Mouse (Mus musculus) embryonic facial prominence, embryonic 14.5 days (tissue): Measurements from ENCODE around the gene Oxa1l. TPM values are rescaled to one million over a fixed set of nuclear protein-coding genes. Genes with fewer than 3 reads are reported as not detected.
"Not testable (repeated sequence)": the region's sequence is repeated elsewhere in the genome, so short reads cannot be mapped to it uniquely, and the experiment has no call there.

Experiments used
- ATAC-seq: fragments of 200-750 bp; cut with Nextera tagmentation; 2 replicates; pipeline ENCODE4 v1.8.0; 2017; ENCODE audit warnings: low read depth, moderate number of reproducible peaks, moderate TSS enrichment
- DNase-seq: peaks from one replicate; pipeline ENCODE4 v3.0.0-alpha.2; 2015; ENCODE audit warnings: low spot score
- H3K27ac ChIP-seq: fragments of 300-500 bp; sonication (generic); replicated peaks from 2 replicates; pipeline ENCODE4 v1.5.1; 2014; ENCODE audit warnings: low read depth, mild to moderate bottlenecking, low read length, moderate library complexity
- H3K27me3 ChIP-seq: fragments of 300-500 bp; sonication (generic); replicated peaks from 2 replicates; pipeline ENCODE4 v1.6.1; 2014; ENCODE audit warnings: low read length; ENCODE audit not compliant: control insufficient read depth, insufficient read depth
- H3K36me3 ChIP-seq: fragments of 300-500 bp; sonication (generic); 2 replicates; pipeline ENCODE4 v1.6.1; 2014; ENCODE audit warnings: low read length, mixed read lengths; ENCODE audit not compliant: control insufficient read depth, insufficient read depth
- H3K4me1 ChIP-seq: fragments of 300-500 bp; sonication (generic); 2 replicates; pipeline ENCODE4 v1.6.1; 2014; ENCODE audit warnings: antibody characterized with exemption, low read length; ENCODE audit not compliant: control insufficient read depth, insufficient read depth
- H3K4me2 ChIP-seq: fragments of 300-500 bp; sonication (generic); 2 replicates; pipeline ENCODE4 v1.6.1; 2014; ENCODE audit warnings: low read depth, mild to moderate bottlenecking, low read length, moderate library complexity, mixed read lengths
- H3K4me3 ChIP-seq: fragments of 300-500 bp; sonication (generic); 2 replicates; pipeline ENCODE4 v1.5.1; 2014; ENCODE audit warnings: low read depth, mild to moderate bottlenecking, low read length
- H3K9ac ChIP-seq: fragments of 300-500 bp; sonication (generic); 2 replicates; pipeline ENCODE4 v1.6.1; 2014; ENCODE audit warnings: low read depth, mild to moderate bottlenecking, low read length, moderate library complexity, mixed read lengths
- H3K9me3 ChIP-seq: fragments of 300-500 bp; sonication (generic); 2 replicates; pipeline ENCODE4 v1.6.1; 2016; ENCODE audit warnings: low read length; ENCODE audit not compliant: control insufficient read depth
- WGBS: fragments of 180-500 bp; shearing (Covaris S2); extraction: QIAGEN DNeasy Blood & Tissue Kit; methylation state at CpG from one replicate; pipeline ENCODE4 v1.1.7; 2014; 5-methylcytosine and 5-hydroxymethylcytosine counted together
- polyA plus RNA-seq: library from polyadenylated mRNA; unstranded; fragments of >200 nt; fragmentation: Nextera tagmentation; extraction: Ambion mirVana; gene quantifications from 2 replicates; pipeline ENCODE4 v1.2.1, GENCODE M21; 2014

Gene Oxa1l
- polyA plus RNA-seq, 1 experiment from 2014 or later, result 47.0 TPM

GRCm38 (mm10) chr14:54333452-54334189, 27.0 kb upstream of the Oxa1l start:
- no peak for ATAC-seq

GRCm38 (mm10) chr14:54340836-54341235, 19.8 kb upstream of the Oxa1l start:
- no peaks in the 10 kb centered on the region for H3K36me3 ChIP-seq
- H3K9ac ChIP-seq, result no peak overlapping the region
- H3K4me2 ChIP-seq, result no peak overlapping the region
- ATAC-seq (no peak), DNase-seq (no peak)
- no peaks in the 10 kb centered on the region for H3K27me3 ChIP-seq
- 56% methylated on average over 7 of the region's 7 CpGs for WGBS
- no peaks in the 10 kb centered on the region for H3K4me1 ChIP-seq
- no peak overlapping the region for H3K4me3 ChIP-seq
- no peaks in the 10 kb centered on the region for H3K9me3 ChIP-seq
- H3K27ac ChIP-seq, result no peak overlapping the region

More at GRCm38 (mm10) chr14:54333452-54334189, 27.0 kb upstream of the Oxa1l start:
- Histone ChIP-seq H3K27ac (no peak overlapping the region), H3K4me1 (no peaks in the 10 kb centered on the region), H3K4me3 (no peak overlapping the region), H3K9ac (no peak overlapping the region), H3K4me2 (no peak overlapping the region), H3K27me3 (no peaks in the 10 kb centered on the region), H3K9me3 (no peaks in the 10 kb centered on the region), H3K36me3 (no peaks in the 10 kb centered on the region)
- 71% methylated on average over 8 of the region's 8 CpGs for WGBS
- no peak for DNase-seq

GRCm38 (mm10) chr14:54341807-54342206, 18.8 kb upstream of the Oxa1l start:
- H3K4me2 ChIP-seq, H3K4me3 ChIP-seq, H3K36me3 ChIP-seq, H3K27ac ChIP-seq, ATAC-seq, DNase-seq, H3K9me3 ChIP-seq, H3K9ac ChIP-seq, H3K4me1 ChIP-seq, H3K27me3 ChIP-seq: not testable (repeated sequence)
- WGBS, result 30% methylated on average over 2 of the region's 2 CpGs

- 93% methylated on average over 16 of the region's 16 CpGs for WGBS
- not testable (repeated sequence) for ATAC-seq, H3K4me2 ChIP-seq, H3K4me3 ChIP-seq, H3K9me3 ChIP-seq, H3K9ac ChIP-seq, H3K27me3 ChIP-seq, H3K27ac ChIP-seq, H3K4me1 ChIP-seq, DNase-seq, H3K36me3 ChIP-seq
Observed at GRCm38 (mm10) chr14:54350773-54351541, 9.7 kb upstream of the Oxa1l start.

- no peaks in the 10 kb centered on the region for H3K4me1 ChIP-seq
- DNase-seq (no peak), ATAC-seq (no peak)
- H3K36me3 ChIP-seq, result no peaks in the 10 kb centered on the region
- H3K4me3 ChIP-seq, result no peak overlapping the region
- peaks cover 6% of the 10 kb centered on the region; the same call in 1 of the 2 replicates for H3K9me3 ChIP-seq
- H3K27ac ChIP-seq, result no peak overlapping the region
- no peaks in the 10 kb centered on the region for H3K27me3 ChIP-seq
- 90% methylated on average over 8 of the region's 8 CpGs for WGBS
- no peak overlapping the region for H3K4me2 ChIP-seq
- no peak overlapping the region for H3K9ac ChIP-seq
Observed at GRCm38 (mm10) chr14:54352314-54352713, 8.3 kb upstream of the Oxa1l start.

- DNase-seq (no peak), ATAC-seq (no peak)
- Histone ChIP-seq H3K9ac (no peak overlapping the region), H3K4me3 (no peak overlapping the region), H3K4me1 (no peaks in the 10 kb centered on the region), H3K27ac (no peak overlapping the region), H3K9me3 (peaks cover 6% of the 10 kb centered on the region; the same call in 1 of the 2 replicates), H3K36me3 (no peaks in the 10 kb centered on the region), H3K27me3 (no peaks in the 10 kb centered on the region), H3K4me2 (no peak overlapping the region)
- WGBS, result 57% methylated on average over 1 of the region's 1 CpGs
Observed at GRCm38 (mm10) chr14:54354406-54354805, 6.2 kb upstream of the Oxa1l start.

- ATAC-seq (no peak), DNase-seq (no peak)
- peaks cover 6% of the 10 kb centered on the region for H3K4me1 ChIP-seq
- no peak overlapping the region for H3K4me2 ChIP-seq
- H3K27ac ChIP-seq, result no peak overlapping the region
- H3K9ac ChIP-seq, result no peak overlapping the region
- H3K4me3 ChIP-seq, result no peak overlapping the region
- no peaks in the 10 kb centered on the region for H3K27me3 ChIP-seq
- WGBS, result 97% methylated on average over 8 of the region's 8 CpGs
- H3K9me3 ChIP-seq, result no peaks in the 10 kb centered on the region
- H3K36me3 ChIP-seq, result peaks cover 46% of the 10 kb centered on the region
Observed at GRCm38 (mm10) chr14:54363156-54363555, 2.5 kb downstream of the Oxa1l start.

GRCm38 (mm10) chr14:54365026-54365645, 4.5 kb downstream of the Oxa1l start:
- Histone ChIP-seq H3K27ac (no peak overlapping the region), H3K27me3 (no peaks in the 10 kb centered on the region), H3K9ac (no peak overlapping the region), H3K9me3 (no peaks in the 10 kb centered on the region), H3K36me3 (peaks cover 66% of the 10 kb centered on the region), H3K4me1 (peaks cover 6% of the 10 kb centered on the region), H3K4me2 (no peak overlapping the region), H3K4me3 (no peak overlapping the region)
- DNase-seq (no peak), ATAC-seq (no peak)
- 95% methylated on average over 5 of the region's 5 CpGs for WGBS
